Mouse (Mus musculus): ENCODE results near the gene Kcnma1.

- TF ChIP-seq CTCF (IDR thresholded peaks at IDR 0.05; ENCODE audit: control insufficient read depth, insufficient read depth, insufficient replicate concordance, low read depth, low read length) (no peak), POLR2A (IDR thresholded peaks at IDR 0.05; ENCODE audit: control insufficient read depth, low read depth, low read length) (no peak)
Observed at GRCm38 (mm10) chr14:23386786-23387185, 627.5 kb downstream of the Kcnma1 start.

Data from testis, adult 2 months (tissue).